In genomic region chr14:24206736-24207359, GRCm38 (mm10) we compare ENCODE assay signal across 10 mouse cellular contexts. TPM values are rescaled to one million over a fixed set of nuclear protein-coding genes. Genes with fewer than 3 reads are reported as not detected.
A peak's percentile ranks its signal among the peaks of the same experiment; 100 is the strongest.
DNase-seq lines count a peak whose midpoint lies in the region; ATAC-seq and TF ChIP-seq lines count a peak whose summit lies in the region.
"Had no signal": no experiment of that assay in that cellular context is flagged by ENCODE, and none has a peak within 500 bp of the region (broad histone marks: within the 10 kb centered on the region; RNA-seq: fewer than 3 reads in every experiment).

No protein-coding gene starts in this region.

- no peak for TF ChIP-seq EP300 in heart, postnatal 0 days (IDR thresholded peaks at IDR 0.05; ENCODE audit: low read depth)

- no peak for DNase-seq in heart, postnatal 0 days (ENCODE audit: low spot score)
- DNase-seq in heart, postnatal 4 days: no peak
- peak; percentile 29 to 59 for DNase-seq in urinary bladder, adult 18-20 months (ENCODE audit: low spot score in 2 of 2)
- no peak for DNase-seq in urinary bladder, postnatal 25 days (ENCODE audit: low spot score)
- no peak for DNase-seq in hindbrain, embryonic 14.5 days (ENCODE audit: low spot score)
- DNase-seq in right cerebral cortex, adult 2 months (ENCODE audit: low spot score in 2 of 2): no peak
- DNase-seq: kidney, postnatal 36 days had no signal

- H3K36me3 ChIP-seq in heart, postnatal 0 days (replicated peaks; ENCODE audit: control insufficient read depth, insufficient read depth, low read length): no peaks in the 10 kb centered on the region
- H3K36me3 ChIP-seq in hindbrain, embryonic 14.5 days (replicated peaks; ENCODE audit: control insufficient read depth, insufficient read depth): no peaks in the 10 kb centered on the region
- H3K36me3 ChIP-seq in stomach, embryonic 16.5 days (ENCODE audit: control insufficient read depth, insufficient read depth, low read length): no peaks in the 10 kb centered on the region

- no peak overlapping the region for H3K9ac ChIP-seq in heart, postnatal 0 days (replicated peaks; ENCODE audit: low read depth, low read length)
- no peak overlapping the region for H3K9ac ChIP-seq in hindbrain, embryonic 14.5 days
- H3K9ac ChIP-seq in stomach, embryonic 16.5 days (ENCODE audit: low read length): peak overlapping the region; percentile 46; the same call in 1 of the 2 replicates

- H3K4me2 ChIP-seq in heart, postnatal 0 days (ENCODE audit: low read depth, low read length): no peak overlapping the region
- H3K4me2 ChIP-seq in hindbrain, embryonic 14.5 days (replicated peaks): no peak overlapping the region
- peak overlapping the region; percentile 37 for H3K4me2 ChIP-seq in stomach, embryonic 16.5 days (ENCODE audit: low read depth, low read length)

- no peak overlapping the region for H3K4me3 ChIP-seq in heart, postnatal 0 days (ENCODE audit: low read depth, low read length)
- no peak overlapping the region for H3K4me3 ChIP-seq in hindbrain, embryonic 14.5 days (replicated peaks; ENCODE audit: low read length)
- H3K4me3 ChIP-seq in stomach, embryonic 16.5 days (replicated peaks; ENCODE audit: low read length): no peak overlapping the region
- H3K4me3 ChIP-seq: erythroblast, embryonic 14.5 days had no signal

- H3K9me3 ChIP-seq in heart, postnatal 0 days (replicated peaks; ENCODE audit: control insufficient read depth, low read length): no peaks in the 10 kb centered on the region
- H3K9me3 ChIP-seq in hindbrain, embryonic 14.5 days (ENCODE audit: control insufficient read depth, low read length): no peaks in the 10 kb centered on the region
- H3K9me3 ChIP-seq in stomach, embryonic 16.5 days (replicated peaks; ENCODE audit: control insufficient read depth, low read length): no peaks in the 10 kb centered on the region

- TF ChIP-seq CTCF in heart, postnatal 0 days (IDR thresholded peaks at IDR 0.05; ENCODE audit: low read depth): no peak

- no peak overlapping the region for H3K27ac ChIP-seq in heart, postnatal 0 days (ENCODE audit: low read depth)
- H3K27ac ChIP-seq in hindbrain, embryonic 14.5 days: peak overlapping the region; percentile 26; the same call in 1 of the 2 replicates
- peak overlapping the region; percentile 68 for H3K27ac ChIP-seq in stomach, embryonic 16.5 days (ENCODE audit: low read length)

- H3K27me3 ChIP-seq in heart, postnatal 0 days (ENCODE audit: control insufficient read depth, insufficient read depth, low read length): no peaks in the 10 kb centered on the region
- H3K27me3 ChIP-seq in hindbrain, embryonic 14.5 days (ENCODE audit: control insufficient read depth, insufficient read depth, low read length): no peaks in the 10 kb centered on the region
- H3K27me3 ChIP-seq in stomach, embryonic 16.5 days (ENCODE audit: control insufficient read depth, insufficient read depth, low read length): no peaks in the 10 kb centered on the region

- 47% methylated on average over 12 of the region's 12 CpGs for WGBS in heart, postnatal 0 days
- WGBS in hindbrain, embryonic 14.5 days: 71% methylated on average over 12 of the region's 12 CpGs
- 46% methylated on average over 12 of the region's 12 CpGs for WGBS in stomach, embryonic 16.5 days

- peak; percentile 53; the same call in 1 of the 2 replicates for ATAC-seq in heart, postnatal 0 days (ENCODE audit: insufficient read depth, low read depth)
- no peak for ATAC-seq in hindbrain, embryonic 14.5 days (ENCODE audit: low FRiP score)
- peak; percentile 86 for ATAC-seq in stomach, embryonic 16.5 days (ENCODE audit: insufficient read depth, low FRiP score)
- ATAC-seq in CD4-positive, CD25-positive, alpha-beta regulatory T cell, adult 4 months: no peak

- H3K4me1 ChIP-seq in heart, postnatal 0 days (ENCODE audit: control insufficient read depth, insufficient read depth): peaks cover 27% of the 10 kb centered on the region; the same call in 1 of the 2 replicates
- peaks cover 35% of the 10 kb centered on the region for H3K4me1 ChIP-seq in hindbrain, embryonic 14.5 days (replicated peaks; ENCODE audit: control insufficient read depth, insufficient read depth, low read length)
- peaks cover 38% of the 10 kb centered on the region for H3K4me1 ChIP-seq in stomach, embryonic 16.5 days (ENCODE audit: control insufficient read depth, insufficient read depth, low read length)

RNA-seq across cellular contexts. Expression of gene Dlg5, which starts 38.9 kb away (rescaled TPM):
- total RNA-seq in heart, postnatal 0 days (2014; rRNA removed; ENCODE audit: low replicate concordance): 12.3 and 29.2 TPM in 2 replicates
- polyA plus RNA-seq in heart, postnatal 0 days (2015; fragmentation: Nextera tagmentation; extraction: Ambion mirVana): 2.6 TPM in 2 replicates
- 10 to 100 TPM; 24.5 to 26.6 TPM for total RNA-seq in heart, postnatal 4 days (2021)
- 32.5 TPM in 2 replicates for polyA plus RNA-seq in hindbrain, embryonic 14.5 days (2014; fragmentation: Nextera tagmentation; extraction: Ambion mirVana)
- 12.3 and 12.4 TPM in 2 replicates for polyA plus RNA-seq in stomach, embryonic 16.5 days (2015; fragmentation: Nextera tagmentation; extraction: Ambion mirVana)
- under 1 TPM; 0.32 to 0.49 TPM for polyA plus RNA-seq in CD4-positive, CD25-positive, alpha-beta regulatory T cell, adult 4 months (2017; shearing (Covaris generic))

Comparison
In these comparisons a context has a peak if more than half of its experiments do, and no peak if none do; other contexts are left out.
1. DNase-seq: peak in urinary bladder, adult 18-20 months (2 of 2); none in heart, postnatal 0 days (single experiment), heart, postnatal 4 days (single experiment), urinary bladder, postnatal 25 days (single experiment), hindbrain, embryonic 14.5 days (single experiment) and right cerebral cortex, adult 2 months (0 of 2).
2. ATAC-seq: peak in heart, postnatal 0 days (single experiment) and stomach, embryonic 16.5 days (single experiment); none in hindbrain, embryonic 14.5 days (single experiment) and CD4-positive, CD25-positive, alpha-beta regulatory T cell, adult 4 months (single experiment).